Mouse (Mus musculus) liver, embryonic 16.5 days (tissue): Measurements from ENCODE around the gene Ptger3. TPM values are rescaled to one million over a fixed set of nuclear protein-coding genes. Genes with fewer than 3 reads are reported as not detected.
A peak's percentile ranks its signal among the peaks of the same experiment; 100 is the strongest.

ENCODE experiments used
- ATAC-seq: fragments of 200-750 bp; cut with Nextera tagmentation; 2 replicates; pipeline ENCODE4 v1.8.0; 2017; ENCODE audit warnings: low read depth, mild to moderate bottlenecking, moderate number of reproducible peaks, moderate library complexity
- H3K27ac ChIP-seq: fragments of 300-500 bp; sonication (generic); 2 replicates; pipeline ENCODE4 v1.5.1; 2014; ENCODE audit warnings: mild to moderate bottlenecking, low read length
- H3K27me3 ChIP-seq: fragments of 300-500 bp; sonication (generic); 2 replicates; pipeline ENCODE4 v1.6.1; 2014; ENCODE audit warnings: low read depth, low read length, mixed read lengths; ENCODE audit not compliant: control insufficient read depth, insufficient read depth
- H3K36me3 ChIP-seq: fragments of 300-500 bp; sonication (generic); 2 replicates; pipeline ENCODE4 v1.6.1; 2014; ENCODE audit warnings: mild to moderate bottlenecking; ENCODE audit not compliant: control insufficient read depth, insufficient read depth
- H3K4me1 ChIP-seq: fragments of 300-500 bp; sonication (generic); 2 replicates; pipeline ENCODE4 v1.6.1; 2014; ENCODE audit warnings: low read depth, low read length, mixed read lengths; ENCODE audit not compliant: control insufficient read depth
- H3K4me2 ChIP-seq: fragments of 300-500 bp; sonication (generic); 2 replicates; pipeline ENCODE4 v1.6.1; 2014; ENCODE audit warnings: low read depth, low read length, mixed read lengths
- H3K4me3 ChIP-seq: fragments of 300-500 bp; sonication (generic); 2 replicates; pipeline ENCODE4 v1.5.1; 2014; ENCODE audit warnings: low read depth, mild to moderate bottlenecking, low read length
- H3K9ac ChIP-seq: fragments of 300-500 bp; sonication (generic); 2 replicates; pipeline ENCODE4 v1.6.1; 2014; ENCODE audit warnings: low read depth, low read length
- H3K9me3 ChIP-seq: fragments of 300-500 bp; sonication (generic); replicated peaks from 2 replicates; pipeline ENCODE4 v1.6.1; 2016; ENCODE audit warnings: low read length; ENCODE audit not compliant: control insufficient read depth
- WGBS: fragments of 180-500 bp; shearing (Covaris S2); extraction: QIAGEN DNeasy Blood & Tissue Kit; methylation state at CpG from one replicate; pipeline ENCODE4 v1.1.7; 2014; ENCODE audit not compliant: insufficient replicate concordance; 5-methylcytosine and 5-hydroxymethylcytosine counted together
- polyA plus RNA-seq: library from polyadenylated mRNA; unstranded; fragments of >200 nt; fragmentation: Nextera tagmentation; extraction: Ambion mirVana; gene quantifications from 2 replicates; pipeline ENCODE4 v1.2.1, GENCODE M21; 2015

Ptger3 gene
- polyA plus RNA-seq, 1 experiment from 2014 or later: 2.7 TPM

DNA sequence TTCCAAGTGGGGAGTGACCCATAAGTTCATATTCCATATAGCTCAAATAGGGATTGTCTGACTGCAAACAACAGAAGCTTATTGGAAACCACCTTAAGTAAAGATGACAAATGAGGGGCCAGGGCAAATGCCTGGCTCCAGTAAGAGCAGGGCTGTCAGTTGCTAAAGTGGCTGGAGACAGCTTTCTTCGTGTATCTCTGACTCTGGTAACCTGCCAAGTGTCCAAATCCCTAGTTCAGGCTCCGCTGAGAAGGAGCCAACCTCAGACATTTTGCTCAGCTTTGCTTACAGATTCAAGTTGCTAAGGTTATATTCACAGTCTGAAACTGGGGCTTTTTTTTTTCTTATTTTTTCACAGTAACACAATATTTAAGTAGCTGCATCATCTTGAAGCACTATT lies 12.7 kb downstream of the Ptger3 start:
- no peak overlapping the region for H3K9ac ChIP-seq
- peaks cover 5% of the 10 kb centered on the region for H3K4me1 ChIP-seq
- no peak overlapping the region for H3K27ac ChIP-seq
- 54% methylated on average over 2 of the region's 2 CpGs for WGBS
- no peak overlapping the region for H3K4me2 ChIP-seq
- no peaks in the 10 kb centered on the region for H3K27me3 ChIP-seq
- no peaks in the 10 kb centered on the region for H3K9me3 ChIP-seq
- no peak overlapping the region for H3K4me3 ChIP-seq
- H3K36me3 ChIP-seq: no peaks in the 10 kb centered on the region
- no peak for ATAC-seq

DNA sequence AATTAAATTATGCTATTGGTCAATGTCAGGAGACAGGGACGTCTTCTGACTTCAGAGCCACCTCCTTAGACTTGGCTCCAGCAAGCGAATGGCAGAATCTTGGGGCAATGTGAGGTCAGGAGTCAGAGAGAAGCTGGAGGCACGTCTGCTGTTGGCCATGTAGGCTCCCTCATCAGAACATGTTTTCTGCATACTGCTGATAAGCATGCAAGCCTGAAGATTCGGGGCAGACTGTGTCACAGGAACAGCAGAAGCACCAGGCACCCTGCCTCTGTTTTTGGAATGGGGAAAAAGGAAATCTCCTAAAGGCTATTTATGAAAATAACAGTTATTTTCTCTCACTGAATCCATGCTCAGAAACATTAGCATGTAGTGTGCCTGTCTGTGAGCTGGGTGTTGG lies 13.6 kb downstream of the Ptger3 start:
- Histone ChIP-seq H3K4me1 (peaks cover 5% of the 10 kb centered on the region), H3K36me3 (no peaks in the 10 kb centered on the region), H3K4me3 (no peak overlapping the region), H3K9me3 (no peaks in the 10 kb centered on the region), H3K9ac (no peak overlapping the region), H3K4me2 (no peak overlapping the region), H3K27me3 (no peaks in the 10 kb centered on the region), H3K27ac (no peak overlapping the region)
- WGBS: 17% methylated on average over 4 of the region's 4 CpGs
- ATAC-seq: peak; percentile 60

DNA sequence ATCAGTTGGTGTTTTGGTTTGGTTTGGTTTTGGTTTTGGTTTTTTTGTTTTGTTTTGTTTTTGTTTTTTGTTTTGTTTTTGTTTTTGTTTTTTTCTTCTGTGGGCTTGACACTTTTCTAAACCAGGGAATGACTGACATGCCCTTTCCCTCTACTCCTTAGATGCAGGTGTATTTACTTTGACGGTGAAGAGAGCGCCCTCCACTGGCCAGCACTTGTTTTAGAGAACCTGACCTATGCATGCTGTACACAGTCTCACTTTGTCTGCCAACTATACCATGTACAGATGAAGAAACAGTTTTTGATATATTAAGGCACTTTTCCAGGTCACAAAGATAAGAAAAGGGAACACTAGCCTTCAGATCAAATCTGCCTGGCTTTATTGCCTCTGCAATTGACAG lies 15.1 kb downstream of the Ptger3 start:
- Histone ChIP-seq H3K27ac (no peak overlapping the region), H3K27me3 (no peaks in the 10 kb centered on the region), H3K4me3 (no peak overlapping the region), H3K4me2 (no peak overlapping the region), H3K9ac (no peak overlapping the region), H3K36me3 (no peaks in the 10 kb centered on the region), H3K4me1 (no peaks in the 10 kb centered on the region; the same call in 1 of the 2 replicates), H3K9me3 (no peaks in the 10 kb centered on the region)
- 18% methylated on average over 2 of the region's 2 CpGs for WGBS
- no peak for ATAC-seq

DNA sequence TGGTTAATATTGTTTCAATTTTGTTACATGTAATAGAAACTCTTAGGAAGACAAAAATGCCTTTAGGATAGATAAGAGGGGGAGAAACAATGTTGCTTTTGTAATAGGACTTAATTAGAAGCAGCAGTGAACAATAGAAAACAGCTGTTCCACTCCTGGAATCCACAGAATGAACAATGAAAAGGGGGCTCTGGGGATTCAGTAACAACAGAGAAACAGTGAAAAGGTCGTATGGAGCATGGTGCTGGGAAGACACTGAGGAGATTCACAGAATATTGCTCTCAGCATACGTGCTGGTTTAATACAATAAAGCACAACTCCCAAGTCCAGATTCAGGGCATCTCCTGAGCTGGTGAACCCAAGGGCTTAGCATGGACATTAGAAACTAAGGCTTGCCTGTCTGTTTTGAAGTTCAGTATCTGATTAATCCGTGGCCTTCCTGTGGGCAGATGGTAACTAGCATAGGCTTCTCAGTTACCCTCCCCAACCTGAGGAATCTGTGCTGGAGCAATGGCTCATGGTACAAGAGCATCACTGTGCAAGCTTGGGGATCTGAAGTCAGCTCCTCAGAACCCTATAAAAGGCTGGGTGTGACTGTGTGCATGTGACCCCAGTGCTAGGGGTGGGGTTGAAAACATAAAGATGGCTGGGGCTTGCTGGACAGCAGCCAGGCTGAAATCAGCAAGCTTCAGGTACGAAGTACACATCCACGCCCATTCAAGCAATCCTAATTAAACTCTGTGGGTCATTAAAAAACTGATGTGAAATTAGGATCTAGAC lies 16.1 kb downstream of the Ptger3 start:
- H3K4me2 ChIP-seq: no peak overlapping the region
- no peaks in the 10 kb centered on the region for H3K27me3 ChIP-seq
- no peak for ATAC-seq
- no peak overlapping the region for H3K4me3 ChIP-seq
- no peaks in the 10 kb centered on the region; the same call in 1 of the 2 replicates for H3K4me1 ChIP-seq
- no peaks in the 10 kb centered on the region for H3K36me3 ChIP-seq
- H3K27ac ChIP-seq: no peak overlapping the region
- no peaks in the 10 kb centered on the region for H3K9me3 ChIP-seq
- H3K9ac ChIP-seq: no peak overlapping the region
- WGBS: 53% methylated on average over 5 of the region's 5 CpGs

DNA sequence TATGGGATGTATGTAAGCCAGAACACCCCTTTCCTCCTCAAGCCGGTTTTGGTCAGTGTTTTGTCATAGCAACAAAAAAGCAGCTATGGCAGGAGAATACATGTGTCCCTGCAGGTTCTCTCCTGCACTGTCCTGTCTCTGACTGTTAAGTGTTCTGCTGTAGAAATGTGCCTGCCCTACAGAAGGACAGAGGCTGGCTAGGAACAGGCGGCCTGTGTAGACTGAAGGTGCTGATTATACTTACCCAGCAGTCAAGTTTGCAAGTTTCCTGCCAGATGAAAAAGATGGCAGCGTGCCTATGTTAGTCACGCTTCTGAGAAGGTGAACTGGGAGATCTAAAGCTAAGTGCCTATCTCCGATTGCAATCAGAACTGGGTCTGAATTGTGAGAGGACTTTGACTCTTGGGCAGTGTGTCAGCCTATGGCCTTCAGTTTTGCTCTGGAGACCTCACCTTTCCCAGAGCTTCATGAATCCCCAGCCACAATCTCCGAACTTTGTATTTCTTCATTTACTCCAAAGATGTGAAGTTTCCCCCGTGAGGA lies 31.2 kb downstream of the Ptger3 start:
- 50% methylated on average over 7 of the region's 7 CpGs for WGBS
- Histone ChIP-seq H3K27ac (no peak overlapping the region), H3K36me3 (no peaks in the 10 kb centered on the region), H3K9me3 (no peaks in the 10 kb centered on the region), H3K27me3 (no peaks in the 10 kb centered on the region), H3K4me2 (no peak overlapping the region), H3K9ac (no peak overlapping the region), H3K4me3 (no peak overlapping the region), H3K4me1 (no peaks in the 10 kb centered on the region)
- peak; percentile 39; the same call in 1 of the 2 replicates for ATAC-seq

DNA sequence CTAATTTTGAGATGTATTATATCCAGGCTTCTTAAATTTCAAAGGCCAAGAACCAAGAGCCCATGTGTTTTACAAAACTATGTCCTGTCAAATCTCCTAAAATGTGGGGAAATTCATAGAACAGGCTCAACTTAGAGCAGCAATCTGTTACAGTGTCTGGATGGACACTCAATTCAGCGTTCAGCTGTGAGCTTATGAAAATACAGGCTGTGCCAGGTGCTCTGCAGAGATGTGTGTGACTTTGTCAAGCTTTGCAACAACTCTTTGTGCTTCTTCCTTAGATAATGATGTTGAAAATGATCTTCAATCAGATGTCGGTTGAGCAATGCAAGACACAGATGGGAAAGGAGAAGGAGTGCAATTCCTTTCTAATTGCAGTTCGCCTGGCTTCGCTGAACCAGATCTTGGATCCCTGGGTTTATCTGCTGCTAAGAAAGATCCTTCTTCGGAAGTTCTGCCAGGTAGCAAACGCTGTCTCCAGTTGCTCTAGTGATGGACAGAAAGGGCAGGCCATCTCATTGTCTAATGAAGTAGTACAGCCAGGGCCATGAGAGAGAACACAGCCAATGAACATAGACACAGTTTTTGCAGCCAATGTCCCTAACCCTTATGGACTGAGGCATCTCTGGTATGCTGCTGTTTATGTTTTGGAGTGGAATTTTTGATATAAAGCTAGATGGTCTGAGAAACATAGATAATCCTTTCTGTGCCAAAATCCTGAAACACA lies 38.2 kb downstream of the Ptger3 start:
- Histone ChIP-seq H3K27me3 (no peaks in the 10 kb centered on the region), H3K4me1 (no peaks in the 10 kb centered on the region), H3K4me3 (no peak overlapping the region), H3K9me3 (no peaks in the 10 kb centered on the region), H3K36me3 (no peaks in the 10 kb centered on the region), H3K4me2 (no peak overlapping the region), H3K27ac (no peak overlapping the region), H3K9ac (no peak overlapping the region)
- ATAC-seq: 0 out of 2 replicates have a peak, but pooled peaks have one; percentile 43
- WGBS: 72% methylated on average over 6 of the region's 6 CpGs

DNA sequence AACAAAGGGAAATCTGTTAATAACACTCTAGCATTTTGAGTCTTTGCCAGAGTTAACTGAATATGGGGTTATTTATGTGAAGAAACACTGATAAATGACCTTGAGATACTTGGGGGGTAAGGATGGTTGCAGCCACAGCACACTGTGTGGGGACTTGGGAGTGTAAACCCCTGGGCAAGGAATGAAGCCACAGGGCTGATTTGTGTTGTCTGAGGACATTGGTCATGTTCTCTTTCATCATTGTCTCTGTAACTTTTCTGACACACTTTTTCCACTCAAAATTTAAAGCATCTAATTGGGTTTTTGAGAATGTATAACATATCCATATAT lies 38.7 kb downstream of the Ptger3 start:
- no peaks in the 10 kb centered on the region for H3K9me3 ChIP-seq
- no peak overlapping the region for H3K4me3 ChIP-seq
- no peak overlapping the region for H3K27ac ChIP-seq
- no peak overlapping the region for H3K4me2 ChIP-seq
- ATAC-seq: no peak
- H3K36me3 ChIP-seq: no peaks in the 10 kb centered on the region
- no peaks in the 10 kb centered on the region for H3K4me1 ChIP-seq
- no peaks in the 10 kb centered on the region for H3K27me3 ChIP-seq
- no peak overlapping the region for H3K9ac ChIP-seq

DNA sequence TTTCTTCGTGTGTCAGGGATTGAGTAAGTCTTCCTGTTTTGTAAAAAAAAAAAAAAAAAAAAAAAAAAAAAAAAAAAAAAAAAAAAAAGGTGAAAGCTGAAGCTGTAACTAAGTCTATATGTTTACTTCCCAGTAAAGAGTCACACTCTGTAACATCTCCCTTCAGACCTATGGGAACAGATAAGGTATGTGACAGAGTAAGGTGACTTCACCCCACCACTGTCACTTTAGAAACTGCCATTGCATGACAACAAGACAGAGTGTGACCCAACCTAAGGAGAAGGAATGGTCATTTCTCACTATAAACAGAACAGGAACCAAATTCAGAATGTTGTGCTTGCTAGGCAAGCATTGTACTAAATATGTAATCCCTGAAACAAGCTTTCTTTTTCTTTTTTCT lies 46.9 kb downstream of the Ptger3 start:
- H3K27ac ChIP-seq: no peak overlapping the region
- H3K36me3 ChIP-seq: no peaks in the 10 kb centered on the region
- WGBS: 4% methylated on average over 1 of the region's 1 CpGs
- H3K4me2 ChIP-seq: no peak overlapping the region
- H3K27me3 ChIP-seq: no peaks in the 10 kb centered on the region
- no peak overlapping the region for H3K4me3 ChIP-seq
- H3K4me1 ChIP-seq: no peaks in the 10 kb centered on the region
- H3K9me3 ChIP-seq: no peaks in the 10 kb centered on the region
- no peak for ATAC-seq
- H3K9ac ChIP-seq: no peak overlapping the region

DNA sequence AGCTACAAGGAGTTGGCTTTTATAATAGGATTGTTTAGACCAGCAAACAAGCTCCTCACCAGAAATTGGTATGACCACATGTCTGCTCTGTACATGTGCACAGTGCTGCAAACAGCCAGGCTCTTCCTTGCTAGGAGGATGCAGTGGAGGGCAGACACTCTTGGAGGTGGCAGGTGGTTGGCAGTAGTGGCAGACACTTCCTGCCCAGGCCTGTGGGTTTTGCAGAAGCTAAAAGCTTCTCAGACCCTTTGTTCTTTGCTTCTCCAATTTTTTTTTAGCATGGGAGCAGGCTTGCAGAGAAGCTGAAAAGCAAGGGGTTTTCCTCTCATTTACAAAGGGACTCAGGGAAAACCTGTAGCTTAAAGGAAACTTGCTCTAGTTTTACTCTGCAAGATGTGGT lies 50.3 kb downstream of the Ptger3 start:
- no peaks in the 10 kb centered on the region for H3K27me3 ChIP-seq
- no peak overlapping the region for H3K4me3 ChIP-seq
- ATAC-seq: peak; percentile 51; the same call in 1 of the 2 replicates
- H3K36me3 ChIP-seq: no peaks in the 10 kb centered on the region
- H3K4me2 ChIP-seq: no peak overlapping the region
- no peak overlapping the region for H3K27ac ChIP-seq
- H3K9me3 ChIP-seq: no peaks in the 10 kb centered on the region
- H3K4me1 ChIP-seq: no peaks in the 10 kb centered on the region
- H3K9ac ChIP-seq: no peak overlapping the region
